Mouse (Mus musculus): ENCODE measurements around the gene Lgr6. TPM values are rescaled to one million over a fixed set of nuclear protein-coding genes. Genes with fewer than 3 reads are reported as not detected.

The Lgr6 gene
- polyA plus RNA-seq, 1 experiment, result not detected

DNA sequence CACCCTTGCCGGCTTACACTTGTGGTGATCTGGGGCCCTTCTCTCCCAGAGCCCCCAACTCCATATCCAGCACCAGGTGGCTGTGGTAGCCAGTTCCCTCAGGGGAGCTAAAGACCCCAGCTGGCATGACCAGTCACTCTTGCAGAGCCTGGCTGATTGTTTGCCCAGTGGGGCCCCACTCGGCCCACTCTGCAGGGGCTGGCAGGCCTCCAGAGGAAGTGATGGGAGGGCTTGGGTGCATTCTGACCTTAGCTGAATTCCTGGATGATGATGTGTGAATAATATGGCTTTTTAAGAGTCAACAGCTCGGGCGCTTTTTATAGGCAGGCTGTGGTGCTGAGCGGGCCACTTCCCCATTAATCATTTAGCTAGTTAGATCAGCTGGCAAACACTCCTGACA, 84.1 kb downstream of the Lgr6 start:
- no peak overlapping the region for H3K27ac ChIP-seq (ENCODE audit: insufficient read depth, low read depth, low read length)
- no peak overlapping the region for H3K4me3 ChIP-seq (ENCODE audit: insufficient read depth, low read length)
- H3K4me1 ChIP-seq (ENCODE audit: control insufficient read depth, insufficient read depth, low read length), result no peaks in the 10 kb centered on the region
- no peak for TF ChIP-seq CTCF (IDR thresholded peaks at IDR 0.05; ENCODE audit: low read depth, low read length)
- TF ChIP-seq POLR2A (IDR thresholded peaks at IDR 0.05; ENCODE audit: borderline replicate concordance, low read depth, low read length), result no peak

DNA sequence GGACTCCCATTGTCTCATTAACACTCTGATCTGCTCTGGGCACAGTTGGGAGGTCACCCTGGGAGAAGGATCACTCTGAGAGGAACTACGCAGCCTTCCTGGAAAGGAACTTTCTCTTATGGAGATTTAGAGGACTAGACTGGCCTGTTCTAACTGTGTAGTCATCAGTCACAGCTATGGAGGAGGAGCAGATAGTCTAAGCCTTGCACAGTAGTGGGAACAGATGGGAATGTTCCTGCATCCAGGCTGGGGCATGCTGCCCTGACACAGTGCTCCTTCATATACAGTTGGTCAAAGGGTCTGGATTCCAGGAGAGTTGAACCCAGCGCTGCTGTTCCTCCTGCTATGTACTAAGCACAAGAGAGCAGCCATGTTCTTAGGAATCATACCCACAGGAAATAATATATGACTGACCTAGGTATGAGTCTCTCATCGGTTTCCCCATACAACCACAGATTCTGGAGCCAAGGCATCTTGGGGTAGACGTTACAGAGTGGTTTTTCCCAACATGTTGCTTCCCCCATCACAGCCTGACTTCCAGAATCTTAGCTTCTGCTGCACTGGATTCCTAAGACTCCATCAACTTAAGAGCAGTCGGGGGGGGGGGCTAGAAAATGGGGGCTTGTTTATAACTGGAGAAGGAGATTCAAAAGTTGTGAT, 84.7 kb downstream of the Lgr6 start:
- TF ChIP-seq CTCF (IDR thresholded peaks at IDR 0.05; ENCODE audit: low read depth, low read length), result no peak
- TF ChIP-seq POLR2A (IDR thresholded peaks at IDR 0.05; ENCODE audit: borderline replicate concordance, low read depth, low read length), result no peak
- no peaks in the 10 kb centered on the region for H3K4me1 ChIP-seq (ENCODE audit: control insufficient read depth, insufficient read depth, low read length)
- H3K4me3 ChIP-seq (ENCODE audit: insufficient read depth, low read length), result no peak overlapping the region
- no peak overlapping the region for H3K27ac ChIP-seq (ENCODE audit: insufficient read depth, low read depth, low read length)

DNA sequence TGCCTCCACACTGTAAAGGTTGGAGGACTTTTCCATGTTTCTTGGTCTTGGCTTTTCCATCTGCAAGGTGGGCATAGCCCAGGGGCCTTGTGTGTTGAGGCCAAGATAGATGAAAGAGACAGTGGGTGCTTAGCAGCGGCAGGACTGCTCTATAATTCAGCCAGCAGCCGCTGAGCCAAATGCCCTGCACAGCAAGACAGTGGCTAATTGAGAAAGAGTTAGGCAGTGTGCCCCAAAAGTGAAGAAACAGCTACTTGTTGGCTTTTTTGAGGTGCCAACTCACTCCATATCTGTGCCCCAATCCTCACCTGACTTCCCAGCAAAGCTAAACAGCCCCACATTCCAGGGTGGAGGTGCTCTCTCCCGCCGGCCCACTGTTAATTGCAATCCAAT, 85.3 kb downstream of the Lgr6 start:
- TF ChIP-seq CTCF (IDR thresholded peaks at IDR 0.05; ENCODE audit: low read depth, low read length) (no peak), POLR2A (IDR thresholded peaks at IDR 0.05; ENCODE audit: borderline replicate concordance, low read depth, low read length) (no peak)
- Histone ChIP-seq H3K4me3 (ENCODE audit: insufficient read depth, low read length) (no peak overlapping the region), H3K27ac (ENCODE audit: insufficient read depth, low read depth, low read length) (no peak overlapping the region), H3K4me1 (ENCODE audit: control insufficient read depth, insufficient read depth, low read length) (no peaks in the 10 kb centered on the region)

DNA sequence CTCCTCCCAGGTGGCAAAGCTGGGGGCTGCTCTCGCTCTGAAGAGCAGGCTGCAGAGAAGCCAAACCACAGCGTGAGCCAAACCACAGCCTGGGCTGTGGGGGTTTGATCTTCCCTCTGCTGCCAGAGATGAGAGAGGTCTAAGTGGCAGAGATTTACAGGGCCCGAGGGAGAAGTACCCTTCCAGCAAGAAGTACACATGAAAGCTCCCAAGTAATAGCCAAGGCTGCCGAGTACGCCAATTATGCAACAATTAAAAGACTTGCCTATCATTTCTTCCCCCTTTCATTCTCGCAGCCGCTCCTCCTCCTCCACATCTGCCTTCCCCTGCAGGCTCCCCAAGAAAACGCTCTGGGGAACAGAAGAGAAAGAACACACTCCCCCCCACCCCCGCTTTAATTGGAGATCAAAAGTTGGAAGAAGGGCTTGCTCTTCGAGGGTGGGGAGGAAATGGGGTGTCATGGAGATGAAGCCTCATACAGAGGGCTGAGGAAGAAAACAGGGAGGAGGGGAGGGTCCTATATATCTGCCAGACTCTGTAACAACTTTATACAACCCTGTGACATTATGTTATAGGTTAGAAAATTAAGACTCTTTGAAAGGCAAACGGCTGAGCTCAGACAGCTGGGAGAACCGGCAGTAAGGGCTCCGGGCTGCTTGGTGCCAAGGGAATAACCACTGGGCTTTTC, 85.8 kb downstream of the Lgr6 start:
- H3K27ac ChIP-seq (ENCODE audit: insufficient read depth, low read depth, low read length), result no peak overlapping the region

DNA sequence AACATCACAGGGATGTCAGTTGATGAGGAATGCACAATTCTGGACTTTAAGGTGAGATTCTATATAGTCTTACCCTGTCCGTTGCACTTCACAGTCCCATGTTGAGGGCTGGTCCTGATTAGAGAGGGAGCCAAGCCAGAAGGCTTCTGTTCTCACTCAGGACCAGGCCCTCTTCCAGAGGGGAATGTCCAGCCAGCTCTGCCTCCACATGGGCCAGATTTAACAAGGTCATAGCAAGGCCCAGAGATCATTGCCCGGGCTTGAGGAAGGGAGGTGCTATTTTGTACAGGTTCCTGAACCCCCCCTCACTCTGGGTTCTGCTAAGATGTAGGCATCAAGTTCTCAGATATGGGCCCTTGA, 87.4 kb downstream of the Lgr6 start:
- Histone ChIP-seq H3K27ac (ENCODE audit: insufficient read depth, low read depth, low read length) (no peak overlapping the region), H3K4me1 (ENCODE audit: control insufficient read depth, insufficient read depth, low read length) (no peaks in the 10 kb centered on the region), H3K4me3 (ENCODE audit: insufficient read depth, low read length) (no peak overlapping the region)
- TF ChIP-seq CTCF (IDR thresholded peaks at IDR 0.05; ENCODE audit: low read depth, low read length), result no peak
- TF ChIP-seq POLR2A (IDR thresholded peaks at IDR 0.05; ENCODE audit: borderline replicate concordance, low read depth, low read length), result no peak

More for the DNA sequence above, 85.8 kb downstream of the Lgr6 start:
- Histone ChIP-seq H3K4me3 (ENCODE audit: insufficient read depth, low read length) (no peak overlapping the region), H3K4me1 (ENCODE audit: control insufficient read depth, insufficient read depth, low read length) (no peaks in the 10 kb centered on the region)
- TF ChIP-seq POLR2A (IDR thresholded peaks at IDR 0.05; ENCODE audit: borderline replicate concordance, low read depth, low read length), result no peak
- no peak for TF ChIP-seq CTCF (IDR thresholded peaks at IDR 0.05; ENCODE audit: low read depth, low read length)

DNA sequence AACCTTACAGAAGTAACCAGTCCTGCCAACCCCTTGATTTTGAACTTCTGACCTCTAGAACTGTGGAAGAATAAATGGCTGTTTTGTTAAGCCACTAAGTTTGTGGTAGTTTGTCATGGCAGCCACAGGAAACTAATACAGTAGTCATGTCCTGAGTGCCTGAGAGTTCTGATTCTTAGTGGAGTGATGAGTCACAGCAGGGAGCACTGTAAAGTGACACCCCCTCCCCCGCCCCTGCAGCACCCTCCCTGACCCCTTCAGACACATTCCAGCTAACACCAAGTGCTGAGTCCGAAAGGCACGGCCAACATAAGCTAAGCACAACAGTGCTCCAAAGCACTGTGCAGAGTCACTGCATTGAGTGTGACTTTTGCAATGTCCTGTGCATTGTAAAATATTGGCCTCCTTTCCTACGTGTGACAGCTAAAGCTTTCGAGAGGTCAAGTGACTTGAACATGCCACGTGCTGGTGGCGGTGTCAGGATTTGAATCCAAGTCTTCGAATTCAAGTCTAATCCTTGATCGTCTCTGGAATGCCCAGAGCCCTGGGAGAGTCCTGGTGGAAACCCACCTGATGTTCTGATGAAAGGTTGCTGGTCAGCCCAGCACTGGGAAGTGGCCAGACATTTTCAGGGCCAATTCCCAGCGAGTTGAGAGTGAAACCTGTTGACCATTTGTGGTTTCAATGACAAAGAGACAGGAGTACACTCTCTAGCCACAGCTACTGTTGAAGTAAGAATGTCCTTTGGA, 88.0 kb downstream of the Lgr6 start:
- no peaks in the 10 kb centered on the region for H3K4me1 ChIP-seq (ENCODE audit: control insufficient read depth, insufficient read depth, low read length)
- H3K4me3 ChIP-seq (ENCODE audit: insufficient read depth, low read length), result no peak overlapping the region
- H3K27ac ChIP-seq (ENCODE audit: insufficient read depth, low read depth, low read length), result no peak overlapping the region
- no peak for TF ChIP-seq POLR2A (IDR thresholded peaks at IDR 0.05; ENCODE audit: borderline replicate concordance, low read depth, low read length)
- no peak for TF ChIP-seq CTCF (IDR thresholded peaks at IDR 0.05; ENCODE audit: low read depth, low read length)

DNA sequence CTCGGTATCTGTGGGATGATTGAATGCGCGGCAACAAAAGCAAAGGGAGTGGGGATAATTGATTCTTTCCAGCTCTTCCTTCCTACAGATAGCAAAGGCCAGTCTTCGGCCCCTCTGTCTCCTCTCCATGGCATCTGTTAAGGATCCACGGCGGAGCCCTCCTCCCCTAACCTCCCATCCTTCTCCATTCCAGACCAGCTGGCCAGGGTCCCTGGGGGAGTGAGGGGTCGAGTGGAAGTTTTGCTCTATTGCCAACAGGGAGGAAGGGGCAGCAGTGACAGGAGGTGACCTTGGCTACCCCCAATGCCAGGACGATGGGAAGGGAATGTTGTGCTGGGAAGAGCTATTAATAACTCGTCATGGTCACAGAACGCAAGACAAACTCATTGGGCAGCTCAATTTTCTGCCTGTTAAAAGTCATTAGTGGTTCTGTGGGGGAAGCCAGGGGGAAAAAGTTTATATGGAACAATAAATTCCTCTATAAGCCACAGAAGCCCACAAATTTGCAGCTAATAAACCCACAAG, 90.1 kb downstream of the Lgr6 start:
- H3K27ac ChIP-seq (ENCODE audit: insufficient read depth, low read depth, low read length), result no peak overlapping the region
- H3K4me3 ChIP-seq (ENCODE audit: insufficient read depth, low read length), result no peak overlapping the region
- no peaks in the 10 kb centered on the region for H3K4me1 ChIP-seq (ENCODE audit: control insufficient read depth, insufficient read depth, low read length)
- TF ChIP-seq CTCF (IDR thresholded peaks at IDR 0.05; ENCODE audit: low read depth, low read length), result no peak
- no peak for TF ChIP-seq POLR2A (IDR thresholded peaks at IDR 0.05; ENCODE audit: borderline replicate concordance, low read depth, low read length)

DNA sequence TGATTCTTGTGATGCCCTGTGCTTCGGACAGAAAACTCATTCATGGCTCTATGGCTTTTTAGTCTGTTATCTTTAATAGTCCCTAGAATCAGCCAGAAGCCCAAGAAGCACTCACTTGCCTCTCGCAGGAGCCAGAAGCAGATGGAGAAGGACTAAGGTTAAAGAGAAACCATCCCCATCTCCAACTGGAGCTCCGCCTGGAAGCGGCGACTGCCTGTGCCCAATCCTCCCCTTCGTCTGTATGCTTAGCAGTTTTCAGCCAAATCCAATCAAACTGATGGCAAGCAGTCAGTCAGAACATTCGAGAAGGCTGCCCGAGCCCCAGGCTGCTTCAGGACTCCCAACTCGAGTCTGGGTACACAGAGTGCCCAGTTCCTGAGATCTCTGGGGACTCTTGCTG, 92.6 kb downstream of the Lgr6 start:
- Histone ChIP-seq H3K27ac (ENCODE audit: insufficient read depth, low read depth, low read length) (no peak overlapping the region), H3K4me1 (ENCODE audit: control insufficient read depth, insufficient read depth, low read length) (no peaks in the 10 kb centered on the region), H3K4me3 (ENCODE audit: insufficient read depth, low read length) (no peak overlapping the region)
- no peak for TF ChIP-seq POLR2A (IDR thresholded peaks at IDR 0.05; ENCODE audit: borderline replicate concordance, low read depth, low read length)
- TF ChIP-seq CTCF (IDR thresholded peaks at IDR 0.05; ENCODE audit: low read depth, low read length), result no peak

DNA sequence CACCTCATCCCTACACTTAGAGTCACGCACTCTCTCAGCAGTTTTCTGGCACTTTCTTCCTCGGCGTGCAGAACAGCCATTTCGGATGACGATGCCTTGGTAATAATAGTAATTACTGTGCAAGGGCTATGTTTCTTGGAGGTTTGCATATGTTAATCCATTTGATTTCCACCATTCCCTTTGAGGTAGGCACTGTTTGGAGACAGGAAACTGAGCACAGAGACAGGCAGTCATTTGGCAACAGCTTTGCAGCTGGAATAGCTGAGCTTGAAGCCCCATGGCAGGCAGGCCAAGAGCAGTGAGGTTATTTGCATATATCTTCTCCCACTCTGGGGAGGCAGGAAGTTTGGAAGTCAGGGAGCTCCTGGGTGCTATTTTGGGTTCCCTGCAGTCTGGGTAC, 93.2 kb downstream of the Lgr6 start:
- H3K4me1 ChIP-seq (ENCODE audit: control insufficient read depth, insufficient read depth, low read length), result no peaks in the 10 kb centered on the region
- H3K27ac ChIP-seq (ENCODE audit: insufficient read depth, low read depth, low read length), result no peak overlapping the region
- TF ChIP-seq CTCF (IDR thresholded peaks at IDR 0.05; ENCODE audit: low read depth, low read length), result no peak
- no peak for TF ChIP-seq POLR2A (IDR thresholded peaks at IDR 0.05; ENCODE audit: borderline replicate concordance, low read depth, low read length)
- H3K4me3 ChIP-seq (ENCODE audit: insufficient read depth, low read length), result no peak overlapping the region

DNA sequence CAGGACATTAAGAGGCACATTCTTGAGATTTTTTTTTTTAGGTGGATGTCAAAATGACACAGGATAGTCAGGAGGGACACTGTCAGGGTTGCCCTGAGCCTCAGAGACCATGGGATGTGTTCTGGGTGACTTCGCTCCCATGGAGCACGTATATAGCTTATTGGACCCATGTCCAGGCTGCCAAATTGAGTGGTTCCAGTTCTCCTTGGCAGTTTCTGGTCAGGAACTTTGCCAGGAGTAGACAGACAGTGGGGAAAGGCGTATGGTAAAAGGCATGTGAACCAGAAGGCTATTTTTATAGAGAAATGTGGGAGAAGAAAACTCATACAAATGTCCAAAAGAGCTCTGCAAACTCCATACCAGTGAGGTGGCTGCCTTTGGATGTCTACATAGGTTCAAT, 95.2 kb downstream of the Lgr6 start:
- Histone ChIP-seq H3K27ac (ENCODE audit: insufficient read depth, low read depth, low read length) (no peak overlapping the region), H3K4me1 (ENCODE audit: control insufficient read depth, insufficient read depth, low read length) (no peaks in the 10 kb centered on the region), H3K4me3 (ENCODE audit: insufficient read depth, low read length) (no peak overlapping the region)
- TF ChIP-seq POLR2A (IDR thresholded peaks at IDR 0.05; ENCODE audit: borderline replicate concordance, low read depth, low read length), result no peak
- no peak for TF ChIP-seq CTCF (IDR thresholded peaks at IDR 0.05; ENCODE audit: low read depth, low read length)

All from bone marrow macrophage, adult 2 months (primary cell).